Mouse (Mus musculus): ENCODE measurements at regions not wholly inside any gene's neighbourhood (a gene's known extent, or its start where the extent isn't known, plus 50 kb on each side); places are given as distances from the start of the nearest gene placed in this dataset.

GRCm38 (mm10) chr8:113191537-113191936 lies 443.9 kb upstream of the Mon1b start:
- Histone ChIP-seq H3K4me2 (replicated peaks) (no peak overlapping the region), H3K9me3 (no peaks in the 10 kb centered on the region), H3K4me1 (no peaks in the 10 kb centered on the region), H3K9ac (no peak overlapping the region), H3K27ac (no peak overlapping the region), H3K27me3 (no peaks in the 10 kb centered on the region), H3K4me3 (no peak overlapping the region), H3K36me3 (no peaks in the 10 kb centered on the region)
- 80% methylated on average over 3 of the region's 3 CpGs for WGBS
- ATAC-seq (ENCODE audit: low FRiP score, low read depth) = no peak

Measured in limb, embryonic 13.5 days (tissue).